Mouse (Mus musculus): ENCODE data around the gene Pml.

GRCm38 (mm10) chr9:58278313-58278712 is 28.7 kb upstream of the Pml start:
- TF ChIP-seq FOSL1 (IDR thresholded peaks at IDR 0.05; ENCODE audit: insufficient read depth, low read length, poor library complexity, severe bottlenecking) = no peak
- TF ChIP-seq CTCF (IDR thresholded peaks at IDR 0.05; ENCODE audit: control insufficient read depth, insufficient read depth, insufficient read length) = no peak
